Mouse (Mus musculus): ENCODE measurements around the gene Ugt2b5.

DNA sequence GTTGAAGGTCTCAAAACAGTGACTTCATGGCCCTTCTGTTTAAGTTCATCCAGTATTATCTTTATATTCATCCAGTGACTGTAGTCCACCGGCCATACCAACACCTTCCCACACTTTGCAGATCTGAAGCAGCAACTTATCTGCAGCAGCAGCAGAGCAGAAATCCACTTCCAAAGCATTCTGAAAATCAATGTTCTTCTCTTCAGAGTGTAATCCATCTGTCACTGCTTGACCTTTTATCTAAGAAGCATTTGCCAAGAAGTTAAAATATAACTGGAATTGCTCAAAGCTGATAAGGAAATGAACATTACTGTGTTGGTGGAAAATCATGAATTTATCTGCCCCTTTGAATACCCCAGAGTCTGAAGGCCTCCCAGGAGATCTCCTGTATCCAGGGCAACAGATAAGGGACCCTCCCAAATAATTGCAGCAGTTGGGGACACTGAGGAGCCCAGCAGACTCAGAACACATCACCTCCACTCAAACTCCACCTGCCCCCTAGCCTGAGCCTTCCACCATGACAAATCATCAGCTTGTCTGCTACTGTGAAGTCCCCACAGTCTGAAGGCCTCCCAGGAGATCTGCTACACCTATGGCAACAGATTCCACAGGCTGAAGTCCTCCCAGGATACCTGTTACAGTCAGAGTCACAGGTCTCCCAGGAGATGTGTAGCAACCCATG, 47.6 kb downstream of the Ugt2b5 start, which contains the start of gene Ugt2b36:
- no peak for TF ChIP-seq CTCF (IDR thresholded peaks at IDR 0.05)
- no peak for TF ChIP-seq EP300 (IDR thresholded peaks at IDR 0.05)

Data from lung, postnatal 0 days (tissue).